Mouse (Mus musculus) heart, postnatal 14 days (tissue): Measurements from ENCODE around the gene Bbip1. TPM values are rescaled to one million over a fixed set of nuclear protein-coding genes. Genes with fewer than 3 reads are reported as not detected.

ENCODE experiments used
- DNase-seq, 2 experiments: peaks; one replicate each; pipeline ENCODE4 v3.0.0; 2021 to 2022
- intact Hi-C: fragments of 180-260 bp; cut with DNase I; formaldehyde crosslinking; loops from one replicate; pipeline ENCODE4 v1.15.1; 2025
- total RNA-seq, 2 experiments: library from RNA; stranded (reverse); gene quantifications; 2 replicates each; pipeline ENCODE4 v1.2.3; 2021

The Bbip1 gene
- total RNA-seq, 2 experiments from 2014 or later = 35.3 to 35.8 TPM

DNA sequence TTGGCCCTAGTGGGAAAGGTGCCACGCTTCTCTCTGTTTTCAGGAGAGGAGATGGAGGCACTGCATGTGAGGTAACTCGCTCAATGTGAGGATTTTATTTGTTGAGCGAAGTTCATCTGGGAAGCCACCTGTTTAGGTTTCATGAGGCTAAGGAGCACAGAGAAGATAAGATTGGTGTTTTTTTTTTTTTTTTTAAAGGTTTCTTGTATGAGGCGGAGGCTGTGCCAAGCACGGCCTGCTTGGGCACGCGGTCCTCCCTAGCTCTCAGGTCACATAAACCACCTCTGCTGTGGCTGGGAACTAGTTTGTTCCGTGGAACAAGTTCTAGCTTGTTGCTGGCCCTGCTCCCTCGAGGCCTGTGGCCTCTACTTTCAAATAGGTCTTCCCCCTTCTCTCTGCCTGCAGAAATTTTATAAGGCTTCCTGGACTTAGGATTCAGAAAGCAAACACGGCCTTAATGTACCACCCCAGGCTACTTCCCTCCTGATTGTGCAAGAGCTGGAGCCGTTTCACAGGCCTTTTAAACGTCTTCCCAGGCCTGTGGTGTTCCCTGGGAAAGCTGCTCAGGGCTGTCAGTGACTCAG lies 49.8 kb downstream of the Bbip1 start:
- DNase-seq = peak in 1 of 2 experiments; percentile 39
- intact Hi-C loops = no loop called here

DNA sequence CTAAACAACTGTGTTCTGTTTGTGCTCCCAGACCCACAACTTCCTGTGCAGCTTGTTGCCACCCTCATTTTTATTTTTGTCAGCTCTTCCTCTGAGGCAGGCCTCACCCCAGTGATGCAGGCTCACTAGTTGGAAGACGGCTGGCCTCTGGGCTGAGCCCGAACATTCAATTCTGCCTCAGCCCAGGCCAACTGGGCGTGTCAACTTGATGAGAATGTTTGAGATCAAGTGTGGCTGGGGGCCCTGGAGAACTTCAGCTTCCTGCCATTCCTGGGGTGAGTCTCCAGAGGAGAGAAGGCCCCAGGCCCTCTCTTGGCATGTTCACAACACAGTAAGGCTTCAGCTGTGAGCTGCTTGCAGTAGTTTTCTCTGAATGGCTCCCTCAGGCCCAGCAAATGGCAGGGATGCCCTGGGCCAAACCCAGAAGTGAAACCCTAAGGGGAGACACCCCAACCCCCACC lies 50.7 kb downstream of the Bbip1 start:
- intact Hi-C loops = no loop called here
- peak; percentile 52 to 58 for DNase-seq

DNA sequence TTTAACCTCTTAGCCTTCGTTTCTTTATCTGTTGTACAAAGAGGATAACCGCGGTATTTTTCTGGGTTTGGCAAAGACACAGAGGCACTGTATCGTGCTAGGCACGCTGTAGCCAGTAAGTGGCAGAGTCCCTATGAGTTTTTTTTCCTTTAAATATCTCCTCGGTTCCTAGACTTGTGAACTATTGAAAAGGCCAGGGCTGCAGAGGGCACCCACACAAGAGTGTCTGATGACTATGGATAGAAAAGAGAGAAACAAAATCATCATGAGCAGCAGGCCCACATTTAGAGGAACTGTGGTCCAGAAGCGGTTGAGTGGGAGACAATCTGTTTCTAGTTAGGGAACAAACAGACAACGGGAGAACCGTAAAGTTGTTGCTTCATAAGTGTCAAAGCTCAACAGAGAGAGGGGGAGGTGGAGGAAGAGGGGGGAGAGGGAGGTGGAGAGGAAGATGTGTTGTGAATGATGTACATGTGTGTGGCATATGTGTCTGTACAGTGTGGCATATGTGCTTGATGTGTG lies 51.5 kb downstream of the Bbip1 start:
- DNase-seq = no peak
- intact Hi-C loops = no loop called here

DNA sequence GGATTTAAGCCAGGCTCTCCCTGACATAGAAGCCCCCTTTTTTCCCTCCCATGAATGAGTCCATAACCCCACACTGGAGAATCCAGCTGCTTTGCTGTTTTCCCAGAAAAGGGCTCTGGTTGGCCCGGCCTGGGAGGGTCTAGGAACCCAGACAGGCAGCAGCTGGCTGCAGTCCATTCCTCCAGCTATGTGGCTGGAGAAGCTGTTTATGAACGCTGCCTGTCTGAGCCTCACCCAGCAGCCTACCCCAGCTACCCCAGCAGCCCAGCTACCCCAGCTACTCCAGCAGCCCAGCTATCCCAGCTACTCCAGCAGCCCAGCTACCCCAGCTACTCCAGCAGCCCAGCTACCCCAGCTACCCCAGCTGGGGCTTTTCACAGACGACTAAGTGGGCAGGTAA lies 52.4 kb downstream of the Bbip1 start, which contains the start of gene Pdcd4:
Gene Pdcd4 (plus strand): TSS at position 171 of the 400 bp plus-strand sequence.
- intact Hi-C loops = no loop called here

DNA sequence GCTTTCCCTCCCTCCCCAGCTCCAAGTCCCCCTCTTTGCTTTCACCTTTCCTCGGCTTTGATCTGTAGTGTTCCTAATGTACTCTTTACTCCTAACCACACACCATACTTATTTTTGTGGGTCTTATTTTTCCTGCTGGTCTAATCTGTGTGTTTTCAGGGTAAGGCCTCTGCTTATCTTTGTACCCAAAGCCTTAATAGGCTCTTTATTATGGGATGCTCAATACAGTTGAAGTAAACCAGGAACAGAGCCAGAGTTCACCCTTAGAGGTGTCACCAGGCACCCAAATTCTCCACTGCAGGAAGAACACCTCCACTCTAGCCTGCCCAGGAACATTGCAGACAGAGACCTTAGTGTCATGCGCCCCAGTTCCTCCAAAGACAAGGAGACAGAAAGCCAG lies 52.9 kb downstream of the Bbip1 start:
- intact Hi-C loops = no loop called here
- no peak for DNase-seq

More for the DNA sequence above, 52.4 kb downstream of the Bbip1 start, which contains the start of gene Pdcd4:
- DNase-seq = peak; percentile 45 to 51

DNA sequence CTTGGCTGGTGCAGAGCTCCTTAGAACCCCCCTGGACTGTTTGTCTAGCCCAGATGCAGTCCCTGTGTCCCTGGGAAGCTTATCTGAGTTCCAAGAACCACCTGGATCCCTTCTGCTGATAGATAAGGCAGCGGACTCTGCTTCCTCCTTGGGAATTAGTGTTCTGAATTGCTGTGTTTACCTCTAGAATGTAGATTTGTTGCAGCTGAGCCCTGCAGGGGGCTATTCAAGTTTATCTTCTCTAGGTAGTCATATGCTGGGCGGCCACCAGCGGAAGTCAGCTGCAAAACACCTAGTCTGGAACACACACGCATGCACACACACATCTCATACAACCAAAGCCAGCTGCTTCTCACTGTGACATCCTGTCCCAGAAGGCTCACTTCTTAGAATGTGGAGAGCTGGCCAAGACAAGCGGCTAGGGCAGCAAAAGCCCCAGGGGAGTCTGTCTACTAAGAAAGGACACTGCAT lies 53.6 kb downstream of the Bbip1 start:
- intact Hi-C loops = no loop called here
- DNase-seq = peak; percentile 34 to 43

DNA sequence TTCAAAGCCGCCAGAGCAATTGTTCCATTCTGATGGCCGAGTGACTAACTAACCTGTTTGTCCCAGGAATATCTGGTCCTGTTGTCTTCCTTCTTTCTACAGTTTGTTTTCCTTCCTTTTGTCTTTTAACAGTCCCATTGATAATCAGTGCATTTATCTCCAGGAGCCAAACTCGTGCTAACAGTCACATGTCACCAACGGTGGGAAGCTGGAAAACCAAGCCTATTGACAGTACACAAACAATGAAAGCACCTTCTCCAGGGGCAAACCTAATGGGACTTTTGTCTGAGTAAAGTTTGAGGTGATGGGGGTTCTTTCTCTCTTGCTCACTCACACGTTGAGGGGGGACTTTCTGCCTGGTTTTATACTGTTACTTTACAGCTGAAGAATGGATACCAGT lies 54.2 kb downstream of the Bbip1 start:
- intact Hi-C loops = no loop called here

DNA sequence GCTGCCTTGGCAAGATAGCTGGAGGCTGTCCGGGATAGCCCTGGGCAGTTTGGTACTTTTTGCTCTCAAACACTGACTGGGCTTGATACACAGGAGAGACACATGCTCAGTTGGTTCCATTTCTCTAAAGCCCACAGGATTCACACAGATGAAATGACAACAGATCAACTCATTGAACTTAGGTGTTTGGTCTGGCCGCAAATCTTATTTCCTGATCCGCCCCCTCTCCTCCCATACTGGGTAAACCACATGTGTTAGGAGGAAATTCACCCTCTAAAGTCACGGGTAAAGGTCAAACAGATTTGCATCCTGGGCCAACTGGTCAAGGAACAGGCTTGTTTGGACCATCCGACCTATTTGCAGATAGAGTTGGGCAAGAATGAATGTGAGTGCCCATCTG lies 54.9 kb downstream of the Bbip1 start:
- intact Hi-C loops = no loop called here
- DNase-seq = no peak

More for the DNA sequence above, 54.2 kb downstream of the Bbip1 start:
- no peak for DNase-seq

DNA sequence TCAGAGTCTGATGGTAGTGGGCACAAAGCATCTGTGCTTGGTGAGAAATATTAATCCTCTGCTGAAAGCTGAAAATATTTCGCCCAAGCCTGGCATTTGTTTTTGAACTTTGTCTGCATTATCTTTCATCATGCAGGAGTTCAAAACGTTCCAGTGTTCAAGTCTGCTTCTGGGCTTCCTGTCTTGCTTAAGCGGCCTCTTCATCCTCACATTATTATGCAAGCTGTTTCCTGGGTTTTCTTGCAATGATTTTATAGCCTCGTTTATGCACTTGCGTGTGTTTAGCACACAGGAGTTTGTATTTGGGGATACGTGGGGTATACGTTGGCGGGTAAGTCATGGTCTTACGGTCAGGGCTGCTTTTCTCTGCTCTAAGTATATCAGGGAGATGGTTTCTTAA lies 56.1 kb downstream of the Bbip1 start:
- DNase-seq = no peak
- intact Hi-C loops = no loop called here

DNA sequence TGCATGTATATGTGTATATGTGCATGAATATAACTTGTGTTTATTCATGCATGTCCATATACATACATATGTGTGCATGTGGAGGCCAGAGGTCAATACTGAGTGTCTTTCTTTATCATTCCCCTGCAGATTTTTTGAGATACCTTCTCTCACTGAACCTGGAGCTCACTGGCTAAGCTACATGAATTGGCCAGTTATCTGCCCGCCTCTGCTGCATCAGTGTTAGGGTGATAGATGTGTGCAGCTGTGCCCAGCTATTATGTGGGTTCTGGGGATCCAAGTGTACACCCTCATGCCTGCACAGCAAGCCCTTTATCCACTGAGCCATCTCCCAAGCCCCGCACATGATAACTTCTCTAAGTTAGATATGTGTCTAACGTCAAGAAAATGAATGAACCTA lies 56.6 kb downstream of the Bbip1 start:
- DNase-seq = no peak
- intact Hi-C loops = no loop called here

DNA sequence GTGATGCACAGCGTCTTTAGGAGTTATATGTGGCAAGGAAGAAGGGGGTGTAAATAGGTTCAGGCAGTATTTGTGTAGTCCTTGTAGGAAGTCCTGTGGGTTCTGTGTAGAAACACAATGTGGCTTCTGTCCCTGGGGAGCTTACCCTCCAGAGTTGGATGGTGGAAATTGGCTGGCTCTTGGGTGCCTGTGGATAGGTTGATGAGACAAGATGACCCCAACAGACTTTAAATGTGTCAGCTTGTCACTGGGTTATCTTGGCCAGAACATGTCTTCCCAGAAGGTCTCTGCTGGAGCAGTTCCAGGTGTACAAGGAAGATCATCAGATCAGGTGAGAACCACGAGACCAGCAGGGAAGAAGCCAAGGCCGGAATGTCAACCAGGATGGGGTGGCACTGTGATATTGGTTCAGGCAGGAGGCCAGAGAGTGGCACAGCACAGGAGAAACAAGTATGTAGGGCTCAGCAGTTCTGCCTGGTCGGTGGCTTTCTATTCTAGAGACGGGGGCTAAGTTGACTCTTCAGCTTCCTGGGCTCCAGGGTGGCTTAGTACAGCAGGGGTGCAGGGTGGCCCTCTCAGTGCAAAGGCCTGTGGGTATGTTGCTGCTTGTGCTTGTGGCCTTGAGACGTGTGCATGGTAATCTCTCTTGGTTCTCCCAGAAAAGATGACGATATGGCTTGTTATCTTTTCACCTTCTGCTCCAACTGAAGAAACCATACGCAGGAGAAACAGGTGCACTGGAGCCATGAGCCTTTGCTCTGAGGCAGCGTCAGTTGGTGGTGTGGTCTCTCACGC lies 57.7 kb downstream of the Bbip1 start:
- DNase-seq = no peak

DNA sequence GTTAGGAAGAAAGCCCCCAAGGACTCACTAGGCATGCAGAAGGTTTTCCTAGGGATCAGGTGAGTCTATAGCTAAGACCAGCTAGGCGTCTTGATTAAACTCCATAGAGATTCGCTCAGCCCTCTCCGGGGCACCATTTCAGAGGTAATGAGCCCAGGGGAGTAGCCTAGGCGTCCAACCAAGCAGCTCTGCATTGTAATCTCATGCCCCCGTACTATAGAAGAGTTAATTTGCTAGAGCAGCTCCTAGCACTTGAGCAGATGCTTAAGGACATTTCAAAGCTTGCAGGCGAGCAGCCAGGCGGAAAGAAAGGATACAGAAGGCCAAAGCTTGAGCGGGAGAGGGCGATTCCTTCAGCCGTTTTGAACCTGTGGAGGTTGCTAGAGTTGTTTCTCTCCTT lies 59.0 kb downstream of the Bbip1 start:
- no peak for DNase-seq
- intact Hi-C loops = no loop called here

More for the DNA sequence above, 57.7 kb downstream of the Bbip1 start:
- intact Hi-C loops = no loop called here

DNA sequence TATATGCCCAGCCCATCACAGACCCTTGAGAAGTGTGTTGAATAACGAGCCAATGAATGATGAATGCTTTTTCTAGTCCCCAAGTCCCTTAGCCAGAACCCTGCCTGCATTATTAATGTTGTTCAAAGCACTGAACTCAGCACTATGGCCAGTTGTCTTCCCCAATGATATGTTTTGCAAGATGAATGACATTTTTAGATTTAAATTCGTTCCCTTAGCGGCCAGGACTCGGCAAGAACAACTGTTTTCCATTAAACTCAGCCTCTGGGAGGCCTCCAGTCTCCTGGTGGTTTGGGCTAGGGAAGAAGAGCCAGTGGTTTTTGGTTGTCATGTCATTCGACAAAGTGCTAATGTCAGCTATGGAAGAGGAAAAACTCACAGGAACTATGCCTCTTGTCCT lies 62.6 kb downstream of the Bbip1 start:
- no peak for DNase-seq
- intact Hi-C loops = no loop called here

DNA sequence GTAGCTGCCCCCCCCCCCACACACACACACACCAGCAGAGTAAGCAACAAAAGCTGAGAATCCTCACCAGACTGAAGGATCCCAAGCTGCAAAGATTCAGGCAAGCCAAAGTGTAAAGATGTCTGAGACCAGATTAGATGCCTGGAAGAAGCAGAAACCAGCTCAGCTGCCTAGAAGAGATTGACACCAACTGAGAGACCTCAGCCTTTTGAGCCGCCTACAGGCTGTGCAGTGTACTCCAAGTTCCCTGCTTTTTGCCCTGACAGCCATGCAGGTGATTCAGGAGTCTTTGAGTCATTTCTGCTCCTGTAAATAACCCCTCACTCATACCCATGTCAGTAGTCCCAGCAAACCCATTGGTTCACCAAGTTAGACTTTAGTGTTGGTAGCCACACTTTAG lies 64.0 kb downstream of the Bbip1 start:
- intact Hi-C loops = no loop called here

More for the DNA sequence above, 64.0 kb downstream of the Bbip1 start:
- no peak for DNase-seq

Other genes starting within 250 kb of the Bbip1 start
- gene Pdcd4, start 52.4 kb downstream of the Bbip1 start, total RNA-seq = 10 to 100 TPM; 24.8 to 25.6 TPM
- 10 to 100 TPM; 30.2 to 34.4 TPM for gene Shoc2, start 321 bp downstream of the Bbip1 start, total RNA-seq
- under 1 TPM; 0.27 to 0.31 TPM for gene Adra2a, start 99.5 kb upstream of the Bbip1 start, total RNA-seq